Comparison of ENCODE assay signal across 26 mouse cellular contexts in genomic region chr5:49547884-49548283, GRCm38 (mm10). TPM values are rescaled to one million over a fixed set of nuclear protein-coding genes. Genes with fewer than 3 reads are reported as not detected.
DNase-seq lines count a peak whose midpoint lies in the region; ATAC-seq lines count a peak whose summit lies in the region.
"Had no signal": no experiment of that assay in that cellular context is flagged by ENCODE, and none has a peak within 500 bp of the region (broad histone marks: within the 10 kb centered on the region; RNA-seq: fewer than 3 reads in every experiment).

No protein-coding gene starts in this region.

- H3K9me3 ChIP-seq in hindbrain, embryonic 14.5 days (ENCODE audit: control insufficient read depth, low read length): no peaks in the 10 kb centered on the region
- H3K9me3 ChIP-seq: heart, embryonic 12.5 days; midbrain, embryonic 12.5 days had no signal

- H3K36me3 ChIP-seq in hindbrain, embryonic 14.5 days (replicated peaks; ENCODE audit: control insufficient read depth, insufficient read depth): no peaks in the 10 kb centered on the region
- H3K36me3 ChIP-seq: heart, embryonic 12.5 days; midbrain, embryonic 12.5 days had no signal

- no peaks in the 10 kb centered on the region for H3K4me1 ChIP-seq in hindbrain, embryonic 14.5 days (replicated peaks; ENCODE audit: control insufficient read depth, insufficient read depth, low read length)
- H3K4me1 ChIP-seq: heart, embryonic 12.5 days; midbrain, embryonic 12.5 days had no signal

- no peak overlapping the region for H3K4me2 ChIP-seq in hindbrain, embryonic 14.5 days (replicated peaks)
- H3K4me2 ChIP-seq: heart, embryonic 12.5 days; midbrain, embryonic 12.5 days had no signal

- ATAC-seq in hindbrain, embryonic 14.5 days (ENCODE audit: low FRiP score): no peak
- ATAC-seq: forebrain, embryonic 16.5 days; hindbrain, embryonic 16.5 days had no signal

- 92% methylated on average over 3 of the region's 3 CpGs for WGBS in hindbrain, embryonic 14.5 days

- H3K27ac ChIP-seq in hindbrain, embryonic 14.5 days: no peak overlapping the region
- H3K27ac ChIP-seq: kidney, postnatal 0 days; macrophage; midbrain, embryonic 12.5 days had no signal

- H3K4me3 ChIP-seq in hindbrain, embryonic 14.5 days (replicated peaks; ENCODE audit: low read length): no peak overlapping the region
- H3K4me3 ChIP-seq: erythroblast, embryonic 14.5 days; heart, embryonic 12.5 days; midbrain, embryonic 12.5 days; myocyte had no signal

- no peak overlapping the region for H3K9ac ChIP-seq in hindbrain, embryonic 14.5 days
- H3K9ac ChIP-seq: heart, embryonic 12.5 days; midbrain, embryonic 12.5 days had no signal

- intact Hi-C loops in left cerebral cortex, postnatal 14 days (cut with DNase I): no loop called here

- H3K27me3 ChIP-seq in hindbrain, embryonic 14.5 days (ENCODE audit: control insufficient read depth, insufficient read depth, low read length): no peaks in the 10 kb centered on the region
- H3K27me3 ChIP-seq: CH12.LX; heart, embryonic 12.5 days; midbrain, embryonic 12.5 days had no signal

- DNase-seq in lung, postnatal 36 days: peak; percentile 41
- DNase-seq in lung, postnatal 25 days (ENCODE audit: low spot score): no peak
- peak; percentile 74 to 82 for DNase-seq in layer of hippocampus, adult 8-10 months (ENCODE audit: low spot score in 2 of 2)
- peak; percentile 64 to 86 for DNase-seq in left cerebral cortex, postnatal 14 days (ENCODE audit: low spot score in 2 of 2)
- peak; percentile 90 for DNase-seq in telencephalon, adult 2 months (ENCODE audit: low read depth, low spot score)
- DNase-seq in hindbrain, embryonic 14.5 days (ENCODE audit: low spot score): no peak
- DNase-seq in cerebellum, postnatal 25 days: no peak
- DNase-seq in gastrocnemius, postnatal 25 days: no peak
- DNase-seq: adrenal gland, adult 2 months; cerebellum, adult 11 months; cerebellum, postnatal 36 days; gastrocnemius, postnatal 36 days; heart, postnatal 36 days; kidney, adult 11 months; lung, adult 18-20 months had no signal

RNA-seq across cellular contexts. Expression of gene Kcnip4, which starts 23.2 kb away (rescaled TPM):
- total RNA-seq in layer of hippocampus, adult 8-10 months (2022): 10 to 100 TPM; 48.4 to 61.3 (median 57.4) TPM
- total RNA-seq in left cerebral cortex, postnatal 14 days (2021): 10 to 100 TPM; 58.4 to 59.9 TPM
- polyA plus RNA-seq in hindbrain, embryonic 14.5 days (2014; fragmentation: Nextera tagmentation; extraction: Ambion mirVana): 21.3 and 24.8 TPM in 2 replicates
- under 1 TPM in 1 of 2 experiments, not detected in 1; 0.13 TPM for total RNA-seq in gastrocnemius, postnatal 25 days (2021)
- total RNA-seq: CH12.LX; heart, postnatal 36 days; liver, adult 2 months; neutrophil, adult 5-6 weeks had no signal
- polyA plus RNA-seq: erythroblast, embryonic 14.5 days; liver, adult 2 months; macrophage had no signal

Comparison
In these comparisons a context has a peak if more than half of its experiments do, and no peak if none do; other contexts are left out.
1. DNase-seq: peak in lung, postnatal 36 days (single experiment), layer of hippocampus, adult 8-10 months (2 of 2), left cerebral cortex, postnatal 14 days (2 of 2) and telencephalon, adult 2 months (single experiment); none in lung, postnatal 25 days (single experiment), hindbrain, embryonic 14.5 days (single experiment), cerebellum, postnatal 25 days (0 of 2) and gastrocnemius, postnatal 25 days (single experiment).
2. RNA of gene Kcnip4, which starts 23.2 kb away (total RNA-seq): 58.4 to 59.9 TPM in left cerebral cortex, postnatal 14 days and 48.4 to 61.3 TPM in layer of hippocampus, adult 8-10 months; 0.13 TPM in gastrocnemius, postnatal 25 days; every median in the first group is over 10 times any median in the second.